Mouse (Mus musculus): ENCODE results near the gene Higd1a.

DNA sequence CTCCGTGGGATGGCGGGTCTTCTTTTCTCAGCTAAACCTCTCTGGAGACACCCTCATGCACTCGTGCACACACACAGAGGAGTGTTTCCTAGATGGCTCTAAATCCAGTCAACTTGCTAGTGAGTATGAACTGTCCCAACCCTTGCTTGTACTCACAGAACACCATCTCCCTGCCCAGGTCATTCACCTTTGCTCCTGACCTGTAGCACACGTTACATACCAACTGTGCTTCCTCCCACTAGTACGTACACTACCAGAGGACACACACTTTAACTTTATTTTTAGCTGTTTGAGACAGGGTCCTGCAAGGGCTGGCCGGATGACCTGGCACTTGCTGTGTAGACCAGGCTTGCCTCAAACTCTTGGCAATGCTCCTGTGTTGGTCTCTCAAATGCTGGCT is 20.2 kb downstream of the Higd1a start:
- TF ChIP-seq CTCF (IDR thresholded peaks at IDR 0.05; ENCODE audit: low read depth, low read length) (no peak), POLR2A (IDR thresholded peaks at IDR 0.05; ENCODE audit: extremely low read depth, insufficient read depth, low read length) (no peak)
